Mouse (Mus musculus) neural tube, embryonic 12.5 days (tissue): ENCODE measurements around the gene Grik1. TPM values are rescaled to one million over a fixed set of nuclear protein-coding genes. Genes with fewer than 3 reads are reported as not detected.
A peak's percentile ranks its signal among the peaks of the same experiment; 100 is the strongest.

ENCODE experiments used
- ATAC-seq: fragments of 200-750 bp; cut with Nextera tagmentation; 2 replicates; pipeline ENCODE4 v1.8.0; 2017; ENCODE audit warnings: low read depth, mild to moderate bottlenecking, moderate TSS enrichment, moderate library complexity; ENCODE audit not compliant: low FRiP score
- H3K27ac ChIP-seq: fragments of 300-500 bp; sonication (generic); 2 replicates; pipeline ENCODE4 v1.5.1; 2016
- H3K27me3 ChIP-seq: fragments of 300-500 bp; sonication (generic); replicated peaks from 2 replicates; pipeline ENCODE4 v1.6.1; 2016; ENCODE audit warnings: mild to moderate bottlenecking
- H3K36me3 ChIP-seq: fragments of 300-500 bp; sonication (generic); 2 replicates; pipeline ENCODE4 v1.6.1; 2016; ENCODE audit warnings: mild to moderate bottlenecking
- H3K4me1 ChIP-seq: fragments of 300-500 bp; sonication (generic); 2 replicates; pipeline ENCODE4 v1.6.1; 2016
- H3K4me2 ChIP-seq: fragments of 300-500 bp; sonication (generic); replicated peaks from 2 replicates; pipeline ENCODE4 v1.6.1; 2016; ENCODE audit warnings: mild to moderate bottlenecking
- H3K4me3 ChIP-seq: fragments of 300-500 bp; sonication (generic); 2 replicates; pipeline ENCODE4 v1.5.1; 2016
- H3K9ac ChIP-seq: fragments of 300-500 bp; sonication (generic); 2 replicates; pipeline ENCODE4 v1.6.1; 2016; ENCODE audit warnings: mild to moderate bottlenecking
- H3K9me3 ChIP-seq: fragments of 300-500 bp; sonication (generic); 2 replicates; pipeline ENCODE4 v1.6.1; 2016; ENCODE audit warnings: mild to moderate bottlenecking
- WGBS: fragments of 180-500 bp; shearing (Covaris S2); methylation state at CpG from one replicate; pipeline ENCODE4 v1.1.7; 2016; 5-methylcytosine and 5-hydroxymethylcytosine counted together
- polyA plus RNA-seq: library from polyadenylated mRNA; unstranded; fragments of >200 nt; fragmentation: Nextera tagmentation; extraction: Ambion mirVana; gene quantifications from 2 replicates; pipeline ENCODE4 v1.2.1, GENCODE M21; 2016

Gene Grik1
- polyA plus RNA-seq, 1 experiment from 2014 or later = 6.8 TPM

DNA sequence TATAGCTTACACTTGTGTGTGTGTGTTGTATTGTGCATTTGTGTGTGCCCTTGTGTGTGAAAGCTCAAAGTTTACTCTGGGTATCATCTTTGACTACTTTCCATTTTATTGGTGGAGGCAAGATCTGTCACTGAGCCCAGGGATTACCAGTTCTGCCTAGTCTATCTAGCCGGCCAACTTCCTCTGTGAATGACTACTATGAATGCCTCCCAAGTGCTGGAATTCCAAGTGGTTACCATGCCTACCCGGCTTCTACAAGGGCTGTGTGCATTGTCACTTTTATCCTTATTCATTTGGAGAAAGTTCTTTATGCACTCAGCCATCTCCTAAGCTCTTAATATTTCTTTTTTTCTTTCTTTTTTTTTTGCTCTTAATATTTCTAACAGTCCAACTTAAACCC, 301.3 kb downstream of the Grik1 start:
- ATAC-seq = peak; percentile 62; the same call in 1 of the 2 replicates
- Histone ChIP-seq H3K4me1 (no peaks in the 10 kb centered on the region), H3K4me2 (no peak overlapping the region), H3K4me3 (no peak overlapping the region), H3K27me3 (no peaks in the 10 kb centered on the region), H3K36me3 (no peaks in the 10 kb centered on the region), H3K27ac (no peak overlapping the region), H3K9ac (no peak overlapping the region), H3K9me3 (no peaks in the 10 kb centered on the region)
- WGBS = 28% methylated on average over 2 of the region's 2 CpGs

DNA sequence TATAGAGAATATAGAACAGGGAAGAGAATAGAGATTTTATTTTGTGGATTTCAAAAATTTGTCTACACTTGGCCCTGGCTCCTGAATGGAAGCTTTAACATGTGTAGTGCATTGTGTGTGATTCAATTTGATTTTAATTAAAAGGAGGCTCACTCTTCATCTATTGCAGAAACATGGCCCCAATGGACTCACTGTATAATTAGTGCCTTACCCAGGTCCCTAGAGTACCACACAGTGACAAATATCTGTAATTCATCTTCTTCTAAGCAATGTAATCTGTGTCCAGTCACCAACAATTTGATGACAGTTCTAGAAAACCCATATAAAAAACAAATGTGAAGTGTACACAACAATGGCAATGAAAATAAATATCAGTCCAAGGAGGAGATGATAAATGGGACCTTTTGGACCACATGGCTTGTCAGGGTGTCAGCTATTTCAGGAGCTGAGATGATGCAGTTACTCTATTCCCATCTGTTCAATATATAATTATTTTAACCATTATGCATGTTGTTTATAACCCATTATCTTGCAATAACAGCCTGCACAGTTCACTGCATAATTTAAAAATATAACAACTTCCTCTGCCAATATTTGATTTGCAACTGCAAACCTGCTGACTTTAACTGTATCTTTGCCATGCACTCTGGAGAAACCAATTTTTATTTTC, 305.7 kb downstream of the Grik1 start:
- Histone ChIP-seq H3K27ac (no peak overlapping the region), H3K36me3 (no peaks in the 10 kb centered on the region), H3K4me2 (no peak overlapping the region), H3K4me3 (no peak overlapping the region), H3K27me3 (no peaks in the 10 kb centered on the region), H3K9me3 (no peaks in the 10 kb centered on the region), H3K4me1 (no peaks in the 10 kb centered on the region), H3K9ac (no peak overlapping the region)
- ATAC-seq = peak; percentile 80

DNA sequence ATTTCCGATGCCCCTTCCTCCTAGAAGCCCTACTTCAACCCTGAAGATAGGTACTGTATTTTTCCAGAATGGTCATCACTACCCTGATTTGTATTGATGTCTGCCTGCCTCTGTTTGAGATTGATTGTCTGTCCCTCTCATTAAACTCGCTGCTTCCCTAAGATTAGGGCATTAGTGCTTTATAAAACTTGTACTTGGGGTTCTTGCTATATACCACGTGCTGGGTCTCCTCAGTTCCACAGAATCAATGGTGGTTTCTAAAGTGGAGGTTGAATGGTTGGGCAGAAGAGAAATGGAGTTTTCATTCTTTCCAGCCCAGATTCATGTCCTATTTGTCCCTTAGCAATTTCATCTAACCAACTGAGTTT, 316.0 kb downstream of the Grik1 start:
- ATAC-seq = no peak
- H3K27me3 ChIP-seq = no peaks in the 10 kb centered on the region
- no peak overlapping the region for H3K9ac ChIP-seq
- H3K27ac ChIP-seq = no peak overlapping the region
- 71% methylated on average over 3 of the region's 3 CpGs for WGBS
- no peak overlapping the region for H3K4me3 ChIP-seq
- no peaks in the 10 kb centered on the region for H3K9me3 ChIP-seq
- H3K4me1 ChIP-seq = no peaks in the 10 kb centered on the region
- H3K4me2 ChIP-seq = no peak overlapping the region
- no peaks in the 10 kb centered on the region for H3K36me3 ChIP-seq

DNA sequence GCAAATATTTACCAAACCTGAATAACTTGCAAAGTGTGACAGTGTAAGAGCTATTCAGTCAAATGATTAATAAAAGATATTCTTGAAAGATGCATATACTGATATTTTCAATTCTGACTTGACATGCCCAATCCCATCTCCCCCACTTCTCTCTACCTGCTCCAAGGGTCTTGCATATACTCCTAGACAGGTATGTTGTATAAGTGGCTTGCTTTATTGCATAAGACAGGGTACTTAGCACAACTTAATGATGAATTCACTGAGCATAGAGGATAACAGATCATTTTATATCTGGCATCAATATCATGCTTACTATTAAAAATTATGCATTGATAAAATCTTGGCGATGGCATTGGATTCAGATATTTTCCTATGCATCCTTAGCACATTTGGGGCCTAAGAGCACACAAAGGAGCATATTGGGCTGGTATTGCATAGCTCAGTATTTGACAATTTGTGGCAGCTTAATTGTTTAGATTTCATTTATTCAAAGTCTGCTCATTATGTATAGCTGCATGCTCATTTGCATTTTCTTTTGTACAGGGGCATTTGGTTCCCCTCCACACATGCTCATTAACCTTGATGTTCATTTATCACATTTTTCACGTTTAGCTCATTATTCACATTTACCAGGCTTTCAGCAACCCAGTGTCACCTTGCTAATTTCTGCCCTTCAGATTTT, 316.5 kb downstream of the Grik1 start:
- Histone ChIP-seq H3K4me2 (no peak overlapping the region), H3K27ac (no peak overlapping the region), H3K36me3 (no peaks in the 10 kb centered on the region), H3K9me3 (no peaks in the 10 kb centered on the region), H3K4me3 (no peak overlapping the region), H3K9ac (no peak overlapping the region), H3K27me3 (no peaks in the 10 kb centered on the region), H3K4me1 (no peaks in the 10 kb centered on the region)
- ATAC-seq = peak; percentile 44; the same call in 1 of the 2 replicates
- WGBS = 66% methylated on average over 2 of the region's 2 CpGs

DNA sequence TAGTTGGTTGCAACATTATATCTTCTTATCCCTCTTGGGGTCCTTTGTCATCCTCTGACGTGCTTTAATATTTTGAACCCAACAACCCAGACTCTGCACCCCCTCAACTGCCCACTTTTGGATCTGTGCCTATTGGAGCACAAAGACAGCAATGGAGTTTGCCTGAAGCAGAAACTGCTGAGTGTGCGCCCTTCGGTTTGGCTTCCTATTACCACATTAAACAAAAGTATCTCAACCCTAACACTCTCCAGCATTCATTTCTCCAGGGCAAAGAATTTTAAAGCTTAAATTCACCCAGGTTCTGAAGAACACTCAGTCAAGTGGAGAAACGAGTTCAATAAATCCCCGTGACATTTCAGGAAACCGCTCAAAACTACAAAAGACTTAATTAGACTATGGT, 318.2 kb downstream of the Grik1 start:
- Histone ChIP-seq H3K9ac (no peak overlapping the region), H3K27me3 (no peaks in the 10 kb centered on the region), H3K4me3 (no peak overlapping the region), H3K4me1 (no peaks in the 10 kb centered on the region), H3K9me3 (no peaks in the 10 kb centered on the region), H3K27ac (no peak overlapping the region), H3K36me3 (no peaks in the 10 kb centered on the region), H3K4me2 (no peak overlapping the region)
- ATAC-seq = no peak
- 80% methylated on average over 6 of the region's 6 CpGs for WGBS

DNA sequence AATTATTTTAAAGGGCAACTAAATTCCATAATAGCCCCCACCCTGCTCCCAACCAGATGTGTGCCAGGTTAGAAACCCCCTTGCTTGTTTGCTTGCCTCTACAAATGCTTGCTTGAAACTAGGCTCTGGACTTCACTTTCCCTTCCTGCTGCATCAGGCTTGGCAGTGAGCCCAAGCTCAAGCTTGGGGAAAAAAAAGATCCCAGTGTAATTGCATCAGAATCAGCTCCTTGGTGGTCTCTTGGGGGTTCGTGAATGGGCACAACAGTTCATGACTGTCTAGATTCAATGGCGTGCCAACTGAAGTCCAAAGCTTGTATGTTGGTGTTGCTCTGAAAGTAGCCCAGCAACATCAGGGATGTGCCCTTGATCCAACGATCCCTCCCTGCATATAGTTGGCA, 320.1 kb downstream of the Grik1 start:
- no peak overlapping the region for H3K27ac ChIP-seq
- no peaks in the 10 kb centered on the region for H3K4me1 ChIP-seq
- H3K27me3 ChIP-seq = no peaks in the 10 kb centered on the region
- H3K9me3 ChIP-seq = no peaks in the 10 kb centered on the region
- H3K36me3 ChIP-seq = no peaks in the 10 kb centered on the region
- no peak overlapping the region for H3K4me2 ChIP-seq
- no peak overlapping the region for H3K4me3 ChIP-seq
- ATAC-seq = no peak
- H3K9ac ChIP-seq = no peak overlapping the region
- WGBS = 84% methylated on average over 3 of the region's 3 CpGs

DNA sequence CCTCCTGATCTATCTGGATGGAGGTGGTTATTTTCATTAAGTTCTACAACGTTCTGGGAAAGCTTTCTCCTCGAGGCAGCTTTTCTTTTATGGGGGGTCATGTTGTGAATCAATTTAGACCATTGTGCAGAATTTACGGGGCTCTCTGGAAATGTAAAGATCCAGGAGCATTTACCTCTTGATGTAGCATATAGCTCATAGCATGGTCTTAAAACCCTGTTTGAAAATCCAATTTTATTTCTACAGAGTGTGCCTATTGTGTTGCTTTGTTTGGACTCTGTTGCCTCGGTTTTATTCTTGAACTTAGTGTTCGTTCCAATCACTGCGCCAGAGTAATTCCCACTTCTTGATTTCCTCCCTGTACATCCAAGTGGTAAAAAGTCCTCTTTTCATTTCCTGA, 328.6 kb downstream of the Grik1 start:
- H3K4me1 ChIP-seq = no peaks in the 10 kb centered on the region
- no peaks in the 10 kb centered on the region for H3K9me3 ChIP-seq
- no peaks in the 10 kb centered on the region for H3K36me3 ChIP-seq
- H3K4me2 ChIP-seq = no peak overlapping the region
- no peak overlapping the region for H3K27ac ChIP-seq
- no peak for ATAC-seq
- no peaks in the 10 kb centered on the region for H3K27me3 ChIP-seq
- no peak overlapping the region for H3K4me3 ChIP-seq
- WGBS = 57% methylated on average over 6 of the region's 6 CpGs
- no peak overlapping the region for H3K9ac ChIP-seq

DNA sequence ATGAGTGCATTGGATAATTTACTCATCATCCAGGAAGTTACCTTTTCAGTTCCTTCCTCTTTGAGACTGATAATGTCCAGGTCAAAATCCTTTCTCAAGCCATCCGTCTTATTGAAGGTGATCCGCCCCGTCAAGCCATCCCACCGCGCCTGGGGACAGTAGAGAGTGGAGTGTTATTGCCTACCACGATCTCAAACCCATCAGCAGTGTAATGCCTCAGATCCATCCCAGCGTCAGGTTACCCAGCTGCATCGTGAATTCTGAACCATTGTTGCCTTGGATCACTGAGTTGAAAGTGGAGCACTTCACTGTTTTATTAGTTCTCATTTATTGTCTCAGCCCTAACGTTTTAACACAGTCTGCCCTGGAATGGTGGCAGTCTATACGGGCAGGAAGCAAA, 332.6 kb downstream of the Grik1 start:
- no peak overlapping the region for H3K4me3 ChIP-seq
- H3K27ac ChIP-seq = no peak overlapping the region
- no peak overlapping the region for H3K4me2 ChIP-seq
- no peaks in the 10 kb centered on the region for H3K36me3 ChIP-seq
- no peaks in the 10 kb centered on the region for H3K9me3 ChIP-seq
- no peak overlapping the region for H3K9ac ChIP-seq
- WGBS = 60% methylated on average over 10 of the region's 10 CpGs
- ATAC-seq = no peak
- no peaks in the 10 kb centered on the region for H3K4me1 ChIP-seq
- H3K27me3 ChIP-seq = no peaks in the 10 kb centered on the region

DNA sequence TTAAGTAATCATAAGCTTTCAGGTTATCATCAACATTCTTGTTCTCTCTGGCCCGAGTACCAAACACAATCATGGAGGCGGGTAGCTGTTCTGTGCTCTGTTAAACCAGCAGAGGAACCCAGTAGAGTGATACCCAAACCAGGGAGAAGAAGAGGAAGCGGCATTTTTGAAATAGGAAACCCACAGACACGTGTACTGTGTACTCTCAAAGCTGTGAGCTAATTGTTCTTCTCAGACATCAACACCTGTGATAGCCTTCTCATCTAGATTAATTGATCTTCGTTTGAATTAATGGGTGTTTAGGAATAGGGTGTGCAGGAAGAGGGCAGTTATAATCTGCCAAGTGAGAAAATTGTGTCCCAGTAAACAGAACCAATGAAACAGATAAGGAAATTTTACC, 333.9 kb downstream of the Grik1 start:
- 81% methylated on average over 5 of the region's 5 CpGs for WGBS
- Histone ChIP-seq H3K4me2 (no peak overlapping the region), H3K36me3 (no peaks in the 10 kb centered on the region), H3K9ac (no peak overlapping the region), H3K9me3 (no peaks in the 10 kb centered on the region), H3K4me1 (no peaks in the 10 kb centered on the region), H3K27ac (no peak overlapping the region), H3K4me3 (no peak overlapping the region), H3K27me3 (no peaks in the 10 kb centered on the region)
- ATAC-seq = no peak

DNA sequence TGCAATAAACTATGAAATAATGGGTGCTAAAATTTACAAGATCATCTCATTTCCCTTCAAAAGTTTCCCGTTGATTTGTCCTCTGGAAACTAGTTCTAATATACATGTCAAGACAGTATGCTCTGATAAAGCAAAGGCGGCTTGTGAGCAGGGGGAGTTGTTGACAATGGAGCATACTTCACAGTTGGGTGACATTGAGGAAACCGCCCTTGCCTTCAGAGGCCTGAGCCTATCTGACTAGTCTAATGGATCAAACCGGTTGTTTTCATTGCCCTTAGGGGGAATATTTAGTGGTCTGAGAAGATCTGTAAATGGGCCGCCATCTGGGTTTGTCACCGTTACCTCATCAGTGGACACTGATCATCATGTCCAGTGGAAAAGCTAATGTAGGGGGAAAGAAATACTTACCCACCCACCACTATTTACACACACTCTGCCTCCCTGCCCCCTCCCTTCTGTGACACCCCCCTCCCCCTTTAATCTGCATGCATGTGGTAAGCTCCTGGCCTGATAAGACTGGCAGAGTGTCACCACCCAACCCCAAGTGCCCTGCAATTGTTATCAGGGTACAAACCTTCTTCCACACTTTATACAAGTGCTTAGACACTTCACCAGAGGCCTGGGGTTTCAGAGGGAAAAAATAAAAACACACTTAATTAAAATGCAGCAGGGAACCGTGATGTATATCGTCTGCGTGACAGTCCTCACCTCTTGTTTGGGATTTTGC, 335.2 kb downstream of the Grik1 start:
- H3K27ac ChIP-seq = no peak overlapping the region
- no peak overlapping the region for H3K9ac ChIP-seq
- H3K4me2 ChIP-seq = no peak overlapping the region
- no peaks in the 10 kb centered on the region for H3K27me3 ChIP-seq
- WGBS = 77% methylated on average over 9 of the region's 9 CpGs
- no peak for ATAC-seq
- no peaks in the 10 kb centered on the region for H3K4me1 ChIP-seq
- H3K9me3 ChIP-seq = no peaks in the 10 kb centered on the region
- no peaks in the 10 kb centered on the region for H3K36me3 ChIP-seq
- no peak overlapping the region for H3K4me3 ChIP-seq

DNA sequence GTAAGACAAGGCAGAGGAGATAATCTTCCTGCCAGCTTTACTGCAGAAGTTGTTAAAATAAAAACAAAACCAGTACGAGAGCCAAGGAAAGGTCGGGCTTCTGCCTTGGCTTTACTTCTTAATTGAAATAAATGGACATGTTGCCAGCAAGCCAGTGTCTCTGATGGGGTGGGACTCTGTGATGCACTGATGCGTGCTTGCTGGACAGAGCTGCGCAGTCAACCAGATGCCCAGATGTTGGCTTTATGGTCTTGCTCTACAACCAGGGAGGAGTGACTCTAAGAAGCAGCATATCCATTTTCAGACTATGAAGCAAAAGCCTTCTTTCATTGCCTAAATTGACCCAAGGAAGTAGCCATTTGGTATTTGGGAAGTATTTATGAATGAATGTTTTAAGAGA, 336.9 kb downstream of the Grik1 start:
- no peak for ATAC-seq
- Histone ChIP-seq H3K27ac (no peak overlapping the region), H3K27me3 (no peaks in the 10 kb centered on the region), H3K9ac (no peak overlapping the region), H3K4me1 (no peaks in the 10 kb centered on the region), H3K4me2 (no peak overlapping the region), H3K36me3 (no peaks in the 10 kb centered on the region), H3K9me3 (no peaks in the 10 kb centered on the region), H3K4me3 (no peak overlapping the region)
- WGBS = 88% methylated on average over 4 of the region's 4 CpGs

DNA sequence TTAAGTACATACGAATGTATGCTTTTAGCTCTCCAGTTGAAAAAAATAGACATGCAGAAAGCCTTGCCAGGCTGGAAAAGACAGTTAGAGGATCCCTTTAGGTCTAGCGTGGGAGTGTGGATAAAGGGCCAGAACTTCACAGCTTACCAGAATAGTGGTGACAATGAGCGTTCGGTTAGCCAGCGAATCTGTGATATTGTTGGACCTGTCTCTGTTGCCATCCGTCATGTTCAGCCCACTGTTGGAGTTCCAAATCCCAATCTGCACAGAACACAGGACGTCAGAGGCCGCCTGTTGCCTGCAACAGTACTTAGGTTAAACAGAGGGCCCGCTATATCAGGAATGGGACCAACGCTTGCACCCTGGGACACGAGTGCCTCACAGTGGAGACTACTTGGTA, 340.2 kb downstream of the Grik1 start:
- H3K36me3 ChIP-seq = no peaks in the 10 kb centered on the region
- H3K9me3 ChIP-seq = no peaks in the 10 kb centered on the region
- no peak overlapping the region for H3K27ac ChIP-seq
- ATAC-seq = no peak
- H3K27me3 ChIP-seq = no peaks in the 10 kb centered on the region
- WGBS = 85% methylated on average over 11 of the region's 11 CpGs
- H3K9ac ChIP-seq = no peak overlapping the region
- H3K4me1 ChIP-seq = no peaks in the 10 kb centered on the region
- H3K4me2 ChIP-seq = no peak overlapping the region
- H3K4me3 ChIP-seq = no peak overlapping the region
